Mouse (Mus musculus): ENCODE results near the gene Ube2i.

GRCm38 (mm10) chr17:25230700-25231099 lies 43.7 kb downstream of the Ube2i start:
- TF ChIP-seq CTCF (IDR thresholded peaks at IDR 0.05; ENCODE audit: borderline replicate concordance, insufficient read depth, low read depth, low read length) = no peak
- TF ChIP-seq POLR2A (IDR thresholded peaks at IDR 0.05; ENCODE audit: borderline replicate concordance, insufficient read depth, low read length) = no peak
